In genomic region chr5:142767937-142768336, GRCm38 (mm10) we compare ENCODE assay signal across 8 mouse cellular contexts. TPM values are rescaled to one million over a fixed set of nuclear protein-coding genes. Genes with fewer than 3 reads are reported as not detected.
A peak's percentile ranks its signal among the peaks of the same experiment; 100 is the strongest.
DNase-seq lines count a peak whose midpoint lies in the region; ATAC-seq lines count a peak whose summit lies in the region.

No protein-coding gene starts in this region.

- no peaks in the 10 kb centered on the region for H3K27me3 ChIP-seq in liver, embryonic 11.5 days (replicated peaks; ENCODE audit: control insufficient read depth, insufficient read depth, low read length)

- ATAC-seq in liver, embryonic 11.5 days (replicated peaks; ENCODE audit: low FRiP score), result 0 out of 2 replicates have a peak, but pooled peaks have one; percentile 53

- H3K9ac ChIP-seq in liver, embryonic 11.5 days (ENCODE audit: low read depth, low read length), result no peak overlapping the region

- no peak overlapping the region for H3K27ac ChIP-seq in liver, embryonic 11.5 days (ENCODE audit: low read depth, low read length)

- H3K4me2 ChIP-seq in liver, embryonic 11.5 days, result no peak overlapping the region

- peak; percentile 49 for DNase-seq in urinary bladder, postnatal 25 days (ENCODE audit: low spot score)
- DNase-seq in urinary bladder, adult 2 months (ENCODE audit: low spot score), result no peak
- DNase-seq in cerebellum, postnatal 10 days, result peak; percentile 87 to 91
- DNase-seq in gastrocnemius, postnatal 10 days, result peak; percentile 49
- peak; percentile 80 to 87 for DNase-seq in kidney, adult 8-10 months
- DNase-seq in liver, embryonic 11.5 days (ENCODE audit: low spot score), result no peak
- peak; percentile 57 for DNase-seq in neural tube, embryonic 10.5 days (ENCODE audit: extremely low spot score, low spot score)
- DNase-seq in testis, postnatal 10 days (ENCODE audit: low spot score), result peak; percentile 69

- peaks cover 16% of the 10 kb centered on the region for H3K36me3 ChIP-seq in liver, embryonic 11.5 days (ENCODE audit: control insufficient read depth, insufficient read depth, low read length)

- 28% methylated on average over 7 of the region's 7 CpGs for WGBS in liver, embryonic 11.5 days

- H3K4me3 ChIP-seq in liver, embryonic 11.5 days (ENCODE audit: low read depth, low read length), result no peak overlapping the region

- peaks cover 5% of the 10 kb centered on the region for H3K4me1 ChIP-seq in liver, embryonic 11.5 days (replicated peaks; ENCODE audit: control insufficient read depth, insufficient read depth, low read length)

- H3K9me3 ChIP-seq in liver, embryonic 11.5 days (ENCODE audit: control insufficient read depth, low read length), result no peaks in the 10 kb centered on the region

RNA-seq across cellular contexts. Expression of gene Tnrc18, which starts 49.5 kb away (rescaled TPM):
- 21.4 and 49.1 TPM in 2 replicates for polyA plus RNA-seq in urinary bladder, adult 2 months (2012; rRNA removed)
- total RNA-seq in gastrocnemius, postnatal 10 days (2021), result 10 to 100 TPM; 44.8 to 64.7 TPM
- polyA plus RNA-seq in liver, embryonic 11.5 days (2014; fragmentation: Nextera tagmentation; extraction: Ambion mirVana), result 10.9 and 11.1 TPM in 2 replicates

Comparison
In these comparisons a context has a peak if more than half of its experiments do, and no peak if none do; other contexts are left out.
1. DNase-seq: peak in urinary bladder, postnatal 25 days (single experiment), cerebellum, postnatal 10 days (2 of 2), gastrocnemius, postnatal 10 days (single experiment), kidney, adult 8-10 months (2 of 2), neural tube, embryonic 10.5 days (single experiment) and testis, postnatal 10 days (single experiment); none in urinary bladder, adult 2 months (single experiment) and liver, embryonic 11.5 days (single experiment).